Mouse (Mus musculus) MEL (cell line): Measurements from ENCODE around the gene Tob2. TPM values are rescaled to one million over a fixed set of nuclear protein-coding genes. Genes with fewer than 3 reads are reported as not detected.

Source experiments
- DNase-seq: peaks from one replicate; pipeline ENCODE4 v3.0.0; 2011; ENCODE audit warnings: low read depth, low spot score
- H3K27ac ChIP-seq: 2 replicates; pipeline ENCODE4 v1.5.1; 2012; ENCODE audit warnings: low read depth, mild to moderate bottlenecking, control low read depth, low read length, moderate library complexity; ENCODE audit not compliant: control insufficient read depth
- H3K27me3 ChIP-seq, 2 experiments: fragments of 150-350 bp in 1 of 2; sonication (generic) in 1 of 2; 2 replicates each; pipeline ENCODE4 v1.6.1; 2012; ENCODE audit warnings: low read length in 2 of 2, mild to moderate bottlenecking in 2 of 2, improper control_type of control experiment in 1 of 2, moderate library complexity in 1 of 2; ENCODE audit not compliant: insufficient read depth in 2 of 2, control insufficient read depth in 1 of 2
- H3K36me3 ChIP-seq, 2 experiments: 2 replicates each; pipeline ENCODE4 v1.6.1; 2012 to 2014; ENCODE audit warnings: low read length in 2 of 2, improper control_type of control experiment in 1 of 2, inconsistent platforms in 1 of 2, mild to moderate bottlenecking in 1 of 2; ENCODE audit not compliant: insufficient read depth in 2 of 2, control insufficient read depth in 1 of 2
- H3K4me1 ChIP-seq, 2 experiments: fragments of 150-350 bp in 1 of 2; sonication (generic) in 1 of 2; 2 replicates each; pipeline ENCODE4 v1.6.1; 2012; ENCODE audit warnings: low read length in 2 of 2, improper control_type of control experiment in 1 of 2, mild to moderate bottlenecking in 1 of 2; ENCODE audit not compliant: insufficient read depth in 2 of 2, control insufficient read depth in 1 of 2
- H3K4me3 ChIP-seq, 2 experiments: fragments of 150-350 bp in 1 of 2; sonication (generic) in 1 of 2; 2 replicates each; pipeline ENCODE4 v1.5.1; 2012; ENCODE audit warnings: low read depth in 2 of 2, low read length in 2 of 2, mild to moderate bottlenecking in 2 of 2, moderate library complexity in 2 of 2, control low read depth in 1 of 2, improper control_type of control experiment in 1 of 2; ENCODE audit not compliant: control insufficient read depth in 1 of 2, insufficient read depth in 1 of 2
- H3K79me2 ChIP-seq: 2 replicates; pipeline ENCODE4 v1.6.1; 2012; ENCODE audit warnings: mild to moderate bottlenecking, low read length, moderate library complexity; ENCODE audit not compliant: control insufficient read depth, poor library complexity, insufficient read depth
- H3K9ac ChIP-seq: 2 replicates; pipeline ENCODE4 v1.6.1; 2012; ENCODE audit warnings: low read depth, mild to moderate bottlenecking, control low read depth, low read length, moderate library complexity; ENCODE audit not compliant: control insufficient read depth, poor library complexity, severe bottlenecking
- H3K9me3 ChIP-seq: fragments of 150-350 bp; sonication (generic); replicated peaks from 2 replicates; pipeline ENCODE4 v1.6.1; 2012; ENCODE audit warnings: mild to moderate bottlenecking, low read length, improper control_type of control experiment, moderate library complexity; ENCODE audit not compliant: insufficient read depth
- BHLHE40 ChIP-seq: IDR thresholded peaks from 2 replicates; pipeline ENCODE4 v1.6.1; 2012; ENCODE audit warnings: low read depth, mild to moderate bottlenecking, inconsistent platforms, low read length, improper control_type of control experiment, borderline replicate concordance
- CHD2 ChIP-seq: IDR thresholded peaks from 2 replicates; pipeline ENCODE4 v1.6.1; 2011; ENCODE audit warnings: low read length, improper control_type of control experiment
- E2F4 ChIP-seq: IDR thresholded peaks from 2 replicates; pipeline ENCODE4 v1.6.1; 2011; ENCODE audit warnings: low read depth, low read length, improper control_type of control experiment, borderline replicate concordance
- EP300 ChIP-seq, 2 experiments: IDR thresholded peaks; 2 replicates each; pipeline ENCODE4 v1.6.1; 2011; ENCODE audit warnings: improper control_type of control experiment in 2 of 2, low read length in 2 of 2, low read depth in 1 of 2, mild to moderate bottlenecking in 1 of 2
- HCFC1 ChIP-seq: IDR thresholded peaks from 2 replicates; pipeline ENCODE4 v1.6.1; 2012; ENCODE audit warnings: low read depth, mild to moderate bottlenecking, inconsistent platforms, low read length, improper control_type of control experiment, moderate library complexity
- MAFK ChIP-seq: IDR thresholded peaks from 2 replicates; pipeline ENCODE4 v1.6.1; 2011; ENCODE audit warnings: low read depth, mild to moderate bottlenecking, low read length, improper control_type of control experiment, borderline replicate concordance
- MXI1 ChIP-seq: IDR thresholded peaks from 2 replicates; pipeline ENCODE4 v1.6.1; 2011; ENCODE audit warnings: mild to moderate bottlenecking, low read depth, low read length, improper control_type of control experiment
- MYB ChIP-seq: IDR thresholded peaks from 2 replicates; pipeline ENCODE4 v1.6.1; 2011; ENCODE audit warnings: mild to moderate bottlenecking, low read depth, low read length, improper control_type of control experiment
- POLR2AphosphoS5 ChIP-seq: IDR thresholded peaks from 2 replicates; pipeline ENCODE4 v1.6.1; 2012; ENCODE audit warnings: low read depth, borderline replicate concordance, mild to moderate bottlenecking, inconsistent platforms, low read length, moderate library complexity, mixed read lengths
- ZKSCAN1 ChIP-seq: IDR thresholded peaks from 2 replicates; pipeline ENCODE4 v1.6.1; 2012; ENCODE audit warnings: low read depth, mild to moderate bottlenecking, inconsistent platforms, low read length, improper control_type of control experiment, moderate library complexity
- ZNF384 ChIP-seq: IDR thresholded peaks from 2 replicates; pipeline ENCODE4 v1.6.1; 2012; ENCODE audit warnings: low read depth, mild to moderate bottlenecking, inconsistent platforms, low read length, improper control_type of control experiment
- polyA plus RNA-seq, 2 experiments: library from polyadenylated mRNA; stranded (reverse) in 1 of 2; unstranded in 1 of 2; fragments of >175 nt in 1 of 2; fragments of >200 nt in 1 of 2; gene quantifications; 2 replicates each; pipeline versions ENCODE4 v1.2.1 to v1.2.4; 2012; ENCODE audit warnings: low replicate concordance in 2 of 2, low read depth in 1 of 2; ENCODE audit not compliant: insufficient read length in 2 of 2, insufficient read depth in 1 of 2, missing spikeins in 1 of 2
- total RNA-seq: library from RNA; depleted of rRNA; stranded (reverse); fragments of 300-350 nt; gene quantifications from 2 replicates; pipeline ENCODE4 v1.2.3, GENCODE M21; 2012

Gene Tob2
- total and polyA plus RNA-seq, 3 experiments, result 20.7 to 23.5 TPM; not detected in 1

DNA sequence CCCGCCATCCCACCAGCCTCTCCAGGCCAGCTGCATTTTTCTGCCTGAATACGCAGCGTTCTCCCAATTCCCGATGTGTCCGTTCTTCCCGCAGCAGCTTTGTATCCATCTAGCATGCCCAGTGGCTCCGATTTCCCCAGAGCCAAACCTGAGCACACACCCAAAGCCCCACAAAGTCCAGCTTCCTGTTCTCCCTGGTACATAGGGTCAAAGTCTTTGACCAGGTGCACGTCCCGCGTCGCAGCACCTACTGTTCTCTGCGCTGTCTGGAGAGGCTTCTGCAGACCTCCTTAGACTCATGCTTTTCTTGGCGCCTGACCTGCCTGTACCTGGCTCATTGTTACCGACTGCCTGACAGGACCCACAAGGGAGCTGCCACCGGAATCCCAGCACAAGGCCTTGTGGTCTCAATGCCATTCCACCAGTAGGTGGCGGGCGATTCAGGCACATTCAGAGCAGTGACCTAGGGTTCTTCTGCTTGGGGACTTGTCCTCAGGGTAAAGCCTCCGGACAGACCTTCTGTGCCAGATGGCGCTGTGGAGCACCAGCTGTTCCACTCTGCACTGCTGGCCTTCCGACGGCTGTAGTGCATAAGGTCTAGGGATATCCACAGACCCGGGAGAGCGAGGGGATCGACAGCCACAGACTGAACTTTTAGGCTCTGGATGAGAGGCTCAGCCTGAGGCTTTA, 27.3 kb downstream of the Tob2 start (continued):
- TF ChIP-seq CHD2, result no peak
- TF ChIP-seq HCFC1, result peak; percentile 48; the same call in 1 of the 2 replicates
- no peak for TF ChIP-seq MAFK

DNA sequence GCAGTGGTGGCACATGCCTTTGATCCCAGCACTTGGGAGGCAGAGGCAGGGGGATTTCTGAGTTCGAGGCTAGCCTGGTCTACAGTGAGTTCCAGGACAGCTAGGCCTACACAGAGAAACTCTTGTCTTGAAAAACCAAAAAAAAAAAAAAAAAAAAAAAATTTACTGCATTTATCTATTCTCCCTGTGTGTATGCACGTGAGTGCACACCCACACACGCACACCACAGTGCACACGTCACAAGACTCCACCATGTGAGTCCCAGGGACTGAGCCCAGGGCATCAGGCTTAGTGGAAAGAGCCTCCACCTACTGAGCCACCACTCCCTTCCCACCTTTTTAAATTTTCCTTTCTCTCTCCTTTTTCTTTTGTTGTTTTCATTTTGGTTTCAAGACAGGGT, 28.1 kb downstream of the Tob2 start:
- H3K27me3 ChIP-seq, result no peaks in the 10 kb centered on the region

DNA sequence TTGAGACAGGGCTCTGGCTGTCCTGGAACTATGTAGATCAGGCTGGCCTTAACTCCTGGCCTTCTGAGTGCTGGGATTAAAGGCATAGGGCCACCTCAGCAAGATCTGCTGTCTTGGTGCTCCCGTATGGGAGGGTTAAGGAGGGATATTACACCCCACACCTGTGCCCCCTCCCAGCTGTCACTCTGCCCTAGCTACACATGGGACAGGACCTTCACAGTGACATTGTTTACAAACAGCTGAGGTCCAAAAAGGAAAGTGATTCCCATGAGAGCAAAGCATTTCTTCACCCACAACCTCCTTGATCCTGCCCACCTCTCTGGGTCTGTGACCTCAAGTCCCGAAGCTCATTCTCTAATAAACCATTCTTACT, 29.4 kb downstream of the Tob2 start:
- Histone ChIP-seq H3K4me1 (peaks cover 0 to 12% of the 10 kb centered on the region in 2 experiments; a peak in 3 of 4 replicates), H3K9me3 (no peaks in the 10 kb centered on the region), H3K27ac (no peak overlapping the region), H3K27me3 (no peaks in the 10 kb centered on the region), H3K9ac (no peak overlapping the region), H3K36me3 (no peaks in the 10 kb centered on the region; a peak in 1 of 4 replicates), H3K79me2 (no peaks in the 10 kb centered on the region), H3K4me3 (no peak overlapping the region)
- DNase-seq, result no peak
- TF ChIP-seq MYB (no peak), POLR2AphosphoS5 (no peak), EP300 (IDR thresholded peaks at IDR 0.05; ENCODE audit: low read depth in 1 of 2, low read length in 2 of 2) (no peak), E2F4 (no peak), ZKSCAN1 (no peak)

More for the DNA sequence above, 28.1 kb downstream of the Tob2 start:
- Histone ChIP-seq H3K79me2 (no peaks in the 10 kb centered on the region), H3K4me1 (peaks cover 1 to 18% of the 10 kb centered on the region in 2 experiments; a peak in 3 of 4 replicates), H3K9ac (no peak overlapping the region), H3K9me3 (no peaks in the 10 kb centered on the region), H3K27ac (no peak overlapping the region), H3K36me3 (no peaks in the 10 kb centered on the region; a peak in 1 of 4 replicates), H3K4me3 (no peak overlapping the region)
- DNase-seq, result no peak
- peak; percentile 91 for TF ChIP-seq BHLHE40
- no peak for TF ChIP-seq MXI1
- TF ChIP-seq ZNF384, result peak; percentile 72
